Mouse (Mus musculus) testis, adult 2 months (tissue): ENCODE measurements around the gene Cdc42bpa. TPM values are rescaled to one million over a fixed set of nuclear protein-coding genes. Genes with fewer than 3 reads are reported as not detected.

ENCODE experiments used
- H3K27ac ChIP-seq: fragments of 200-500 bp; 2 replicates; pipeline ENCODE4 v1.5.1; 2012; ENCODE audit warnings: low read depth, low read length; ENCODE audit not compliant: control insufficient read depth, insufficient read depth
- H3K27me3 ChIP-seq: fragments of 200-500 bp; 2 replicates; pipeline ENCODE4 v1.6.1; 2012; ENCODE audit warnings: mild to moderate bottlenecking, low read length, moderate library complexity; ENCODE audit not compliant: control insufficient read depth, insufficient read depth
- H3K36me3 ChIP-seq: fragments of 200-500 bp; 2 replicates; pipeline ENCODE4 v1.6.1; 2012; ENCODE audit warnings: mild to moderate bottlenecking, low read length; ENCODE audit not compliant: control insufficient read depth, insufficient read depth
- H3K4me1 ChIP-seq: fragments of 200-500 bp; 2 replicates; pipeline ENCODE4 v1.6.1; 2012; ENCODE audit warnings: low read length; ENCODE audit not compliant: control insufficient read depth, insufficient read depth
- H3K4me3 ChIP-seq: fragments of 200-500 bp; 2 replicates; pipeline ENCODE4 v1.5.1; 2012; ENCODE audit warnings: low read depth, mild to moderate bottlenecking, low read length, moderate library complexity, mixed read lengths; ENCODE audit not compliant: control insufficient read depth
- CTCF ChIP-seq: fragments of 200-500 bp; IDR thresholded peaks from 2 replicates; pipeline ENCODE4 v1.5.1; 2012; ENCODE audit warnings: low read depth, mild to moderate bottlenecking, inconsistent platforms, low read length, moderate library complexity; ENCODE audit not compliant: control insufficient read depth, insufficient read depth, insufficient replicate concordance
- POLR2A ChIP-seq: fragments of 200-500 bp; IDR thresholded peaks from 2 replicates; pipeline ENCODE4 v1.6.1; 2012; ENCODE audit warnings: low read depth, mild to moderate bottlenecking, inconsistent platforms, low read length, moderate library complexity; ENCODE audit not compliant: control insufficient read depth
- polyA plus RNA-seq: library from polyadenylated mRNA; depleted of rRNA; stranded (reverse); fragments of >200 nt; gene quantifications from 2 replicates; pipeline ENCODE4 v1.2.3, GENCODE M21; 2012

Gene Cdc42bpa
- polyA plus RNA-seq, 1 experiment = 9.1 TPM

- H3K4me3 ChIP-seq = no peak overlapping the region
- H3K27ac ChIP-seq = no peak overlapping the region
- H3K27me3 ChIP-seq = no peaks in the 10 kb centered on the region
- no peaks in the 10 kb centered on the region; the same call in 1 of the 2 replicates for H3K36me3 ChIP-seq
- TF ChIP-seq POLR2A (no peak), CTCF (no peak)
- H3K4me1 ChIP-seq = no peaks in the 10 kb centered on the region
Measured at GRCm38 (mm10) chr1:180183525-180184159, 223.4 kb downstream of the Cdc42bpa start.

GRCm38 (mm10) chr1:180184768-180185167, 224.5 kb downstream of the Cdc42bpa start:
- H3K4me3 ChIP-seq = no peak overlapping the region
- H3K27me3 ChIP-seq = no peaks in the 10 kb centered on the region
- H3K27ac ChIP-seq = no peak overlapping the region
- no peaks in the 10 kb centered on the region for H3K4me1 ChIP-seq
- H3K36me3 ChIP-seq = no peaks in the 10 kb centered on the region
- TF ChIP-seq CTCF = no peak
- no peak for TF ChIP-seq POLR2A

DNA sequence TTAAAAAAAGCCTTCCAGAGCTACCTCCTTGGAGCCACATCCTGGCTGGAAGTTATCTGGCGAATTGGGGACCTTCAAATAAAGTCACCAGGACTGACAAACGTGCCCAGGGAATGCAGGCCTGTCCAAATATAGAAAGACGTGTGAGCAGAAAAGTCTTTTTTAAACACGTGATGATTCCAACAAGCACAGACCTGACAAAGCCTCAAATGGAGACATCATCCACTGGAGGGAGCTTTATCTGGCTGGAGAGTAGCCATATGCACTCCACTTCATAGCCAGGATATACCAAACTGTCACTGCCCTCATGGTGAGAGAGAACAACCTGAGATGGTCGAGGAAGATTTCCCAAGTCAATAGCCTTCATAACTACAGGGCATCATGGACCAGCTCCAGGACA, 225.6 kb downstream of the Cdc42bpa start:
- H3K4me3 ChIP-seq = no peak overlapping the region
- H3K36me3 ChIP-seq = no peaks in the 10 kb centered on the region
- H3K4me1 ChIP-seq = no peaks in the 10 kb centered on the region
- no peak for TF ChIP-seq CTCF
- no peak for TF ChIP-seq POLR2A
- no peak overlapping the region for H3K27ac ChIP-seq
- no peaks in the 10 kb centered on the region for H3K27me3 ChIP-seq

- no peak for TF ChIP-seq POLR2A
Measured at GRCm38 (mm10) chr1:180186371-180186770, 226.1 kb downstream of the Cdc42bpa start.

DNA sequence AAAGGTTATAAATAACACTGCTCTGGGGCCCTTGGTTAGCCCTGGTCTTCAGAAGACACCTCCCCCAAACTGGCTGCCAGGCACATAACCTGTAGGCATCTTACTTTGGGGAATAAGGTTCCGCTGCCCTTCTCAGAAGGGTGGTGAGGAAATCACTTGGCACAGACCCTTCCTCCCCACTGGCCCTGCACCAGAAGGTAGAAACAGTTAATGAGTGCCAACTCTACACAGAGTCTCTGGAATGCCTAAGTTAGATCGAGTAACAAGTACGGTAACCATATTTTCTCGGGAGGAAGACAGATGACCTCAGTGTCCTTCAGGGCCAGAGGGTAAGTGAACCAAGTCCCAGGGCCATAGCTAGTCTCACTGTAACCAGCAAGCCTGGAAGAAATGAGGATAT, 228.7 kb downstream of the Cdc42bpa start:
- no peaks in the 10 kb centered on the region for H3K27me3 ChIP-seq
- TF ChIP-seq POLR2A = no peak
- no peak for TF ChIP-seq CTCF
- H3K36me3 ChIP-seq = no peaks in the 10 kb centered on the region
- H3K4me1 ChIP-seq = no peaks in the 10 kb centered on the region; the same call in 1 of the 2 replicates
- no peak overlapping the region for H3K27ac ChIP-seq
- H3K4me3 ChIP-seq = no peak overlapping the region

More at GRCm38 (mm10) chr1:180186371-180186770, 226.1 kb downstream of the Cdc42bpa start:
- Histone ChIP-seq H3K27ac (no peak overlapping the region), H3K4me1 (no peaks in the 10 kb centered on the region), H3K36me3 (no peaks in the 10 kb centered on the region), H3K27me3 (no peaks in the 10 kb centered on the region), H3K4me3 (no peak overlapping the region)

GRCm38 (mm10) chr1:180191112-180191511, 230.8 kb downstream of the Cdc42bpa start:
- TF ChIP-seq CTCF = no peak
- TF ChIP-seq POLR2A = no peak
- no peaks in the 10 kb centered on the region for H3K27me3 ChIP-seq
- no peak overlapping the region for H3K4me3 ChIP-seq
- H3K4me1 ChIP-seq = peaks cover 6% of the 10 kb centered on the region
- H3K27ac ChIP-seq = no peak overlapping the region
- H3K36me3 ChIP-seq = no peaks in the 10 kb centered on the region

- H3K36me3 ChIP-seq = no peaks in the 10 kb centered on the region
- H3K27me3 ChIP-seq = no peaks in the 10 kb centered on the region
- no peak for TF ChIP-seq POLR2A
- TF ChIP-seq CTCF = no peak
- H3K27ac ChIP-seq = no peak overlapping the region
- peaks cover 11% of the 10 kb centered on the region for H3K4me1 ChIP-seq
- no peak overlapping the region for H3K4me3 ChIP-seq
Measured at GRCm38 (mm10) chr1:180191651-180192220, 231.5 kb downstream of the Cdc42bpa start.
